Mouse (Mus musculus) testis, adult 2 months (tissue): ENCODE measurements around the gene Asb7. TPM values are rescaled to one million over a fixed set of nuclear protein-coding genes. Genes with fewer than 3 reads are reported as not detected.

Source experiments
- H3K27ac ChIP-seq: fragments of 200-500 bp; 2 replicates; pipeline ENCODE4 v1.5.1; 2012; ENCODE audit warnings: low read depth, low read length; ENCODE audit not compliant: control insufficient read depth, insufficient read depth
- H3K27me3 ChIP-seq: fragments of 200-500 bp; 2 replicates; pipeline ENCODE4 v1.6.1; 2012; ENCODE audit warnings: mild to moderate bottlenecking, low read length, moderate library complexity; ENCODE audit not compliant: control insufficient read depth, insufficient read depth
- H3K36me3 ChIP-seq: fragments of 200-500 bp; 2 replicates; pipeline ENCODE4 v1.6.1; 2012; ENCODE audit warnings: mild to moderate bottlenecking, low read length; ENCODE audit not compliant: control insufficient read depth, insufficient read depth
- H3K4me1 ChIP-seq: fragments of 200-500 bp; 2 replicates; pipeline ENCODE4 v1.6.1; 2012; ENCODE audit warnings: low read length; ENCODE audit not compliant: control insufficient read depth, insufficient read depth
- H3K4me3 ChIP-seq: fragments of 200-500 bp; 2 replicates; pipeline ENCODE4 v1.5.1; 2012; ENCODE audit warnings: low read depth, mild to moderate bottlenecking, low read length, moderate library complexity, mixed read lengths; ENCODE audit not compliant: control insufficient read depth
- CTCF ChIP-seq: fragments of 200-500 bp; IDR thresholded peaks from 2 replicates; pipeline ENCODE4 v1.5.1; 2012; ENCODE audit warnings: low read depth, mild to moderate bottlenecking, inconsistent platforms, low read length, moderate library complexity; ENCODE audit not compliant: control insufficient read depth, insufficient read depth, insufficient replicate concordance
- POLR2A ChIP-seq: fragments of 200-500 bp; IDR thresholded peaks from 2 replicates; pipeline ENCODE4 v1.6.1; 2012; ENCODE audit warnings: low read depth, mild to moderate bottlenecking, inconsistent platforms, low read length, moderate library complexity; ENCODE audit not compliant: control insufficient read depth
- polyA plus RNA-seq: library from polyadenylated mRNA; depleted of rRNA; stranded (reverse); fragments of >200 nt; gene quantifications from 2 replicates; pipeline ENCODE4 v1.2.3, GENCODE M21; 2012; rRNA removed

The Asb7 gene
- 8.6 TPM in 2 replicates for polyA plus RNA-seq

DNA sequence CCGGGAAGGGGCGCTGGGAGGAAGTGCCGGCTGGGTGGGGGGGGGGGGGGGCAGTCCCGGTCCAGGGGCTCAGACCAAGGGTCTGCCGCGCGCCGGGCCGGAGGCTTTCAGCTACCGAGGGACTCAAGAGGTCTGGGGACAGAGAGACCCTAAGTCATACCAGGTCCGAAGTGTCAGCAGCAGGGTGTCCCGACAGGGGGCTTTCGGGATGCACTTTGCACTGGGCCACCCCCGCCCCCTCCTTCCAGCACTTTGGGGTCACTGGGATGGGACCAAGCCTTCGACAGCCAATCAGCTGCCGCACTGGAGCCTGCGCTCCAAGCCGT is at the start of gene Asb7:
TSS of gene Asb7 (minus strand) at position 303 of the 326 bp plus-strand sequence.
- peak within 1 kb of the TSS; percentile 85 for H3K4me3 ChIP-seq
- H3K27me3 ChIP-seq, result no peaks in the 10 kb centered on the region
- TF ChIP-seq CTCF, result no peak
- TF ChIP-seq POLR2A, result 0 out of 2 replicates have a peak, but pooled peaks have one; percentile 2
- H3K27ac ChIP-seq, result peak within 1 kb of the TSS; percentile 73
- H3K36me3 ChIP-seq, result no peaks in the 10 kb centered on the region
- peaks cover 3% of the 10 kb centered on the region; the same call in 1 of the 2 replicates for H3K4me1 ChIP-seq

DNA sequence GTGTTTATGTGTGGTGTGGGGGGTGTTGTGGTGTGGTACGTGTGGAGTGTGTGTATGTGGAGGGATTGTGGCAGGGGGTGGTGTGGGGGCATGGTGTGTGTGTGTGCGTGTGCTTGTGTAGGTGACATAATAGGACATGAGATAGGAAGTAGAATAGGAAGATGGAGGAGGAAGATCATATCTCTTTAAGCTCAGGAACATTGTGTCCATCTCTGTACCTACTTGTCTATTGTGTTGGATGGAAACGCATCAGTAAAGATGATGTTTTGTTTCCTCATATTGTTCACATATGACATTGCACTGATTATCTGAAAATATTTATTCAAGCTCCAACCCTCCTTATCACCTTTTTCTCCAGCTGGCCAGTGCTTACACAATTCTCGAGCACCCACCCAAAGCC is 48.0 kb upstream of the Asb7 start:
- Histone ChIP-seq H3K27me3 (no peaks in the 10 kb centered on the region), H3K27ac (no peak overlapping the region), H3K4me1 (peaks cover 3% of the 10 kb centered on the region), H3K36me3 (no peaks in the 10 kb centered on the region; the same call in 1 of the 2 replicates), H3K4me3 (no peak overlapping the region)
- no peak for TF ChIP-seq POLR2A
- no peak for TF ChIP-seq CTCF

DNA sequence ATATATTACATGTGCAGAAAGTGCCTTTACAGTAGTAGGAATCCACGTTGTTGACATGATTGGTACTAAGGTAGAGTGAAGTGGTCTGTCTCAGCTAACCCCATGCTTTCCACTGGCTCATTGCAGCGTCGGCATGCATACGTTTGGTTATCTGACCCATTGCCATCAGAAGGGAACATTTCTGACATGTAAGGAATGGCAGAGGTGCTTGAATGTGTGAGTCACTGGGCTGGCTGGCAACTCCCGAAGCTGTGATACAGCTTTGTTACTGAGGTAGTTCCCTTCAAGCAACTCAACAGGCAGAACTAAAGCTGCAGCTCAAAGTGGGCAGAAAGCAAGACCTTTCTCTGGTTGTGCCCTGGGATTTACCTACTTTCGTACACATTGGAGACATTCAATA is 45.6 kb upstream of the Asb7 start:
- Histone ChIP-seq H3K27ac (no peak overlapping the region), H3K36me3 (no peaks in the 10 kb centered on the region), H3K4me3 (no peak overlapping the region), H3K27me3 (no peaks in the 10 kb centered on the region), H3K4me1 (peaks cover 14% of the 10 kb centered on the region)
- no peak for TF ChIP-seq POLR2A
- no peak for TF ChIP-seq CTCF

DNA sequence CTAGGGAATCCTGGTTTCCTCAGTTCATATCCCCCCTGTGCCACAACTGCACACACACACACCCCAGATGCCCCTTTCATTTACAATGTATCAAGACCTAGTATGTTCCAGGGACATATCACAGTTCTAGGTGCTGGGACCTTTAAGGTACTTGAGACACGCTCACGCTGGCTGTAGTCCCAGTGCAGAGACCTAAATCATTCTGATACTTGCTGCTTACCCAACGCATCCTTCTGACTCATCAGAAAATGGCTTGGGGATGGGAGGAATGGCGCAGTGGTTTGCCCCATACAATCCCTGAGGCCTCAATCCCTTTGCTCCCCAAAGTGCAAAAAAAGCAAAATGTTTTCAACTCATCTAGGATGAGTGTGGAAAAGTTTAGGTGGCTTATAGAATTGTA is 45.1 kb upstream of the Asb7 start:
- Histone ChIP-seq H3K27me3 (no peaks in the 10 kb centered on the region), H3K4me1 (peaks cover 14% of the 10 kb centered on the region), H3K27ac (no peak overlapping the region), H3K36me3 (no peaks in the 10 kb centered on the region), H3K4me3 (peak overlapping the region; percentile 84; the same call in 1 of the 2 replicates)
- no peak for TF ChIP-seq CTCF
- TF ChIP-seq POLR2A, result no peak

DNA sequence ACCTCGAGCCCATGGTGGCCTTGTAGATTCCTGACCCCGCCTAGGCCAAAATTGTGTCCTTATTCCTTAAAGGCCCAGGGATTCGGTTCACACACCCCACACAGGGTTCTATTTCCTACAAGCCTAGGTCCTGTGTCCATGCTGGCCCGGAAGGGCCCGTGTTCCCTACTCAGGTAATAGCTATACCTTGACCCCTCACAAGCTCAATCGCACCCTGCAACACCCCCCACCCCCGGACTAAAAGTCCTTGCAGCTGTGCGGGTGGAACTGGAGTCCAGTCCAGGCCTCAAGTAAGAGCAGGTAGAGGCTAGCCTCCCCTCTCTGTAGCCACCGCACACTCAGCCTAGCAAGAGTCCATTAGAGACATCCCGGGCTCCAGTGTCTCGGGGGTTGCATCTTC is 44.5 kb upstream of the Asb7 start:
- Histone ChIP-seq H3K27ac (peak overlapping the region; percentile 97), H3K4me3 (peak overlapping the region; percentile 84), H3K27me3 (no peaks in the 10 kb centered on the region), H3K36me3 (no peaks in the 10 kb centered on the region), H3K4me1 (peaks cover 14% of the 10 kb centered on the region)
- TF ChIP-seq POLR2A (no peak), CTCF (no peak)

DNA sequence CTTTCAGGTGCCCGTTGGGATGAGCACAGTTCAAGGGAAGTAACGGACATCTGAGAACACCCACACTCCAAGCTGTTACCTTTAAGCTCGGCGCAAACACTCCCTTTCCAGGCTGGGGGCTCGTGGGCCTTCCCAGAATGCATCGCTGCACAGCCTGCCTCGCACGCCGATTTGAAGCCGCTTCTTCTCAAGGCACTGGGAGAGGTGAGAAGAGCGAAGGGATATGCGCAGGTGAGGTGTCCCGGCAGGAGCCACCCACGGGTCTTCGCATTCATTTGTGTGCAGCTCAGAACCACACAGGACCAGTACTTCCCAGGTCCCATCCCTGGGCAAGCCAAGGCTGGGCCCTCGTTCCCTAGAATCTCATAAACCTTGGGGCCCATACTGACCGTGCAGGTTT is 44.0 kb upstream of the Asb7 start:
- H3K4me1 ChIP-seq, result peaks cover 14% of the 10 kb centered on the region
- TF ChIP-seq CTCF (no peak), POLR2A (peak; percentile 86)
- H3K27ac ChIP-seq, result peak overlapping the region; percentile 97
- H3K27me3 ChIP-seq, result no peaks in the 10 kb centered on the region
- H3K4me3 ChIP-seq, result peak overlapping the region; percentile 84
- H3K36me3 ChIP-seq, result no peaks in the 10 kb centered on the region

DNA sequence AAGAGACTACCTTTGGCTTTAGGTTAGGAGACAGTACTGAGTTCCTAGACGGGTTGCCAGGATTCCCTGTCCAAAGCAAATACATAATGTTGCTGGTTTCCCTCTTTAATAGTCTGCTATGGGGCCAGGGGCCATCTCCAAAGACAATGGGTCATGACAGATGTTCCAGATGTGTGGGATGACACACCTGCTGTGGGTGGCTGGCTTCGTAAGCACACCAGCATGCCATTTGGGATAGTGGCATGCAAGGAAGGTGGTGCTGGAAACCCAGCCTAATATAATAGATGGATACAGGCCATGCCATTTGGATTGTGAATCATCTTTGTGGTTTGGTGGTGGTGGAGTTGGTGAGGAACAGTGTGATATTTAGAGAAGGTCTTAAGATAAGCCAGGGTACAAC is 39.8 kb upstream of the Asb7 start:
- Histone ChIP-seq H3K4me1 (peaks cover 14% of the 10 kb centered on the region), H3K4me3 (no peak overlapping the region), H3K36me3 (no peaks in the 10 kb centered on the region), H3K27ac (no peak overlapping the region), H3K27me3 (no peaks in the 10 kb centered on the region)
- no peak for TF ChIP-seq POLR2A
- TF ChIP-seq CTCF, result no peak

DNA sequence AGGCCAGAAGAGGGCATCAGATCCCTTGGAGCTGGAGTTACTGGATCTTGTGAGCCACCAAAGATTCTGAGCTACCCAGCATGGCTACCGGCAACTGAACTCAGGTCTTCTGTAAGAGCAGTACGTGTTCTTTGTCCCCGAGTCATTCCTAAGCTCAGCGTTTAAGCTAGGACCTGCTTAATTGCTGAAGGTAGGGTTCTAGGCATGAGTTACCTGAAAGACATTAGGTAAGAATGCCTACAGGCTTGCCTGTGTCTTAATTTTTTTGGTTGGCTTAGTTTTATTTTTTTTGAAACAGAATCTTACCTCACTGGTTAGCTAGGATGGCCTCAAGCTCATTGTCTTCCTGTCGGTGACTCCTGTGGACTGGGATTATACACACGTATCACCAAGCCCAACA is 38.7 kb upstream of the Asb7 start:
- TF ChIP-seq POLR2A, result no peak
- TF ChIP-seq CTCF, result no peak
- H3K27ac ChIP-seq, result no peak overlapping the region
- H3K27me3 ChIP-seq, result no peaks in the 10 kb centered on the region
- no peaks in the 10 kb centered on the region for H3K36me3 ChIP-seq
- peaks cover 11% of the 10 kb centered on the region for H3K4me1 ChIP-seq
- no peak overlapping the region for H3K4me3 ChIP-seq
